Mouse (Mus musculus): ENCODE measurements around the gene Daw1. TPM values are rescaled to one million over a fixed set of nuclear protein-coding genes. Genes with fewer than 3 reads are reported as not detected.

The Daw1 gene
- polyA plus RNA-seq, 1 experiment from 2014 or later: not detected

DNA sequence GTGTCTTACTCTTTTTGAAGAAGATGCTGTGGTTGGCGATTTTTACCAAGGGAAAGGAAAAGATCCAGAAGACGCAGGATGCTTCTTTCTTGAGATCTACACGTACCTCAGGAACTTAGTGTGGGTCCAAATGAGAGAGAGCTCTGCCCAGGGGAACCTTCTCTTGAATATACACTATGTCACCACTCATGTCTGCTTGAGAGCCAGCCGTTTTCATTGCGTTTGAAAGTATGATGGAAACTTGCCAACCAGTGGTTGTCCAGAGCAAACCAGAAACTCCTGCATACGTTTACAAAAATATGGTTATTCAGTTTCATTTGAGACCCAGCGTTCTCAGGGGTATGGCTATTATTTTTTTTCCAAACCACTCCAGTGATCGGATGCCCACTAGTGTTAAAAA lies 18.0 kb upstream of the Daw1 start:
- H3K27ac ChIP-seq: no peak overlapping the region
- ATAC-seq (ENCODE audit: low read depth): no peak
- DNase-seq: no peak
- no peak overlapping the region for H3K9ac ChIP-seq
- H3K4me1 ChIP-seq (replicated peaks): no peaks in the 10 kb centered on the region
- H3K36me3 ChIP-seq: no peaks in the 10 kb centered on the region
- H3K27me3 ChIP-seq: no peaks in the 10 kb centered on the region
- no peak overlapping the region for H3K4me3 ChIP-seq (replicated peaks)
- H3K4me2 ChIP-seq: no peak overlapping the region
- WGBS (ENCODE audit: insufficient replicate concordance): 58% methylated on average over 8 of the region's 8 CpGs
- no peaks in the 10 kb centered on the region for H3K9me3 ChIP-seq (replicated peaks)

DNA sequence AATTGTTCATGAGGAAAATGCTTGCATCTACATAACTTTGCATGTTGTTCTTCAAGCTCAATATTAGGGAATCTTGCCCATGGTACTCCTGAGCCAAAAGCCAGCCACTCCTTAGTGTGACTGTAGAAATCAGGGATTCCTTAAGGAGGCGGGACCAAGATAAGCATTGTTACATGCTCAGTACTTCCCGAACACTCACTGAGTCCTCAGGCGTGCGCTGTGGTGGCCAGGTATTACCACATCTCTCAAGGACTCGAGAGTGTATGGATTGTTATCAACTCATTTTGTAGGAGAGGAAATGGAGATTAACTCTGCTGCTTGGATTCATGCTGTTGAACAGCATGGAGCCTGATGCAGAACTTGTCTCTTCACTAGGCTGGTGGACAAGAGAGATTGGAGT lies 17.5 kb upstream of the Daw1 start:
- H3K4me2 ChIP-seq: no peak overlapping the region
- 59% methylated on average over 5 of the region's 5 CpGs for WGBS (ENCODE audit: insufficient replicate concordance)
- H3K9ac ChIP-seq: no peak overlapping the region
- ATAC-seq (ENCODE audit: low read depth) (no peak), DNase-seq (no peak)
- no peak overlapping the region for H3K4me3 ChIP-seq (replicated peaks)
- H3K27me3 ChIP-seq: no peaks in the 10 kb centered on the region
- H3K36me3 ChIP-seq: no peaks in the 10 kb centered on the region
- no peaks in the 10 kb centered on the region for H3K9me3 ChIP-seq (replicated peaks)
- H3K4me1 ChIP-seq (replicated peaks): no peaks in the 10 kb centered on the region
- H3K27ac ChIP-seq: no peak overlapping the region

DNA sequence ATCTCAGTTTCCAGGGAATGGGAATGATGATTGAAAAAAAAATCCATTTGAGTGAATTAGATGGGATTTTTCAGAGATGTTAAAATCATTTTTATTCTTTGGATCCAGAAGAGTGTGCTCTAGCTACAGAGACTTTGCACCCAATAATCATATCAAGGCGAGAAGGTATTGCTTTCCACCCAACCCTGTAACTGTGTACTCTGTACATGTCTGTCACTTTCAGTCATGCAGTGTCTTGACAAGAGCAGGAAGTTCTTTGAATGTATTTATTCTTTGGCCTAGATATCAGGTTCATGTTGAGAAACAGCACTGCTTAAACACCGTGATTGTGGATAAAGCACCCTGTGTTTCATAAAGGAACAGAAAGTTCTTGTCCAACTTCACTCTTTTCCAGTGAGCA lies 13.0 kb upstream of the Daw1 start:
- no peak for ATAC-seq (ENCODE audit: low read depth)

DNA sequence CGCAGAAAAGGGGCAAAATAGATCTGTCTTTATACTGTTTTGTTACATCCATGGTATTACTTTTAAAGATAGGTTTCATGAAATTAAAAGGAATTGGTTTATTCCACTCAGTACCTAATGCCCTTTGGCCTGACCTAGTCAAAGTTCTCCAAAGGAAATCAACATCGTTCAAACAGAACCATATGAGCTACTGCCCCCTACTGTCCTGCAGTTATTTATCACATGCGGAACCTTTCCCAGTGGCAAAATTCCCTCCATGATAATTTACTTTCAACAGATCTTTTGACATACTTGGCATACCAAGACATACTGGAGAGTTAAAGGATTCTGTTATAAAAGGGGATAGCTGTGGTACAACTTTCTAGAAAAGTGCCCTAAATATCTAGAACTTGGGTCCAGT lies 9.3 kb upstream of the Daw1 start:
- no peak overlapping the region for H3K4me3 ChIP-seq (replicated peaks)
- ATAC-seq (ENCODE audit: low read depth) (no peak), DNase-seq (no peak)
- H3K9ac ChIP-seq: no peak overlapping the region
- H3K9me3 ChIP-seq (replicated peaks): no peaks in the 10 kb centered on the region
- no peak overlapping the region for H3K27ac ChIP-seq
- H3K4me2 ChIP-seq: no peak overlapping the region
- H3K4me1 ChIP-seq (replicated peaks): no peaks in the 10 kb centered on the region
- 56% methylated on average over 3 of the region's 3 CpGs for WGBS (ENCODE audit: insufficient replicate concordance)
- H3K36me3 ChIP-seq: no peaks in the 10 kb centered on the region
- H3K27me3 ChIP-seq: no peaks in the 10 kb centered on the region

More for the DNA sequence above, 13.0 kb upstream of the Daw1 start:
- no peak overlapping the region for H3K4me3 ChIP-seq (replicated peaks)
- no peak overlapping the region for H3K4me2 ChIP-seq
- no peak overlapping the region for H3K9ac ChIP-seq
- no peaks in the 10 kb centered on the region for H3K27me3 ChIP-seq
- H3K36me3 ChIP-seq: no peaks in the 10 kb centered on the region
- no peaks in the 10 kb centered on the region for H3K9me3 ChIP-seq (replicated peaks)
- no peak for DNase-seq
- no peak overlapping the region for H3K27ac ChIP-seq
- no peaks in the 10 kb centered on the region for H3K4me1 ChIP-seq (replicated peaks)
- WGBS (ENCODE audit: insufficient replicate concordance): 61% methylated on average over 2 of the region's 2 CpGs

DNA sequence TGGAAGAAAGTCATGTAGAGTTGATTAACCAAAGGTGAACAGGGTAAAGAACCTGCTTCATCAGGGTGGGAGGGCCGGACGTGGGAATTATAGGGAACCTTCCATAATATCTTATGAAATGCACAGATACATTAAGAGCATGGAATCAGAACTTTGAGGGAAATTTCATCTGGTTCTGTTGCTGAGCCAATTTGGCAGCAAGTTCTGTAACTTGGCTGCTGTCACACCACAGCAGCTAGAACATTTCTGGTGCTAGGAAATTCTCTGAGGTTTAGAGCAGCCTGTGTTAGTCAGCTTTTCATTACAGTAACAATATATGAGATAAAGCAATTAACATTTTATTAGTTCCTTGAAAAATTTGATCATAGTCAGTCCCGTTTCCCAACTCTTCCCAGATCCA lies 6.6 kb upstream of the Daw1 start:
- DNase-seq (no peak), ATAC-seq (ENCODE audit: low read depth) (no peak)
- Histone ChIP-seq H3K9me3 (replicated peaks) (no peaks in the 10 kb centered on the region), H3K4me2 (no peak overlapping the region), H3K27ac (no peak overlapping the region), H3K36me3 (no peaks in the 10 kb centered on the region), H3K27me3 (no peaks in the 10 kb centered on the region), H3K4me1 (replicated peaks) (no peaks in the 10 kb centered on the region), H3K4me3 (replicated peaks) (no peak overlapping the region), H3K9ac (no peak overlapping the region)
- 66% methylated on average over 3 of the region's 3 CpGs for WGBS (ENCODE audit: insufficient replicate concordance)

DNA sequence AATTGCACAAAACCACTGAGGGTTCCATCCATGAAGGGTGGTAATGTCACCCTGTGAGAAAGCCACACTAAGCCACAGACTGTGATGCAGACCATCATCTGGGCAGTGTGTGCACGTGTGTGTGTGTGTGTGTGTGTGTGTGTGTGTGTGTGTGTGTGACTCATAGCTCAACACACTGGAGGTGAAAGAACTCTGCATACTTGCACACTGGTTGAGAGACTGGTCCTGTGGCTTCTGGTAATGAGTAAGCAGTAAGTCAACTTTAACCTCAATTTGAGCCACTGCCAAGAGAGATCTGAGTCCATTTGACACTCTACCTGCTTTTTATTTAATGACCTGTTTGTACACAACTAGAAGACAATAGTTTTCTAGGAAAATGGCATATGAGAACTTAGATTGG lies 2.7 kb upstream of the Daw1 start:
- Histone ChIP-seq H3K4me2 (no peak overlapping the region), H3K9me3 (replicated peaks) (no peaks in the 10 kb centered on the region), H3K4me3 (replicated peaks) (no peak overlapping the region), H3K36me3 (no peaks in the 10 kb centered on the region), H3K4me1 (replicated peaks) (no peaks in the 10 kb centered on the region), H3K27me3 (no peaks in the 10 kb centered on the region), H3K9ac (no peak overlapping the region), H3K27ac (no peak overlapping the region)
- no peak for ATAC-seq (ENCODE audit: low read depth)
- DNase-seq: no peak
- WGBS (ENCODE audit: insufficient replicate concordance): 32% methylated on average over 1 of the region's 1 CpGs

DNA sequence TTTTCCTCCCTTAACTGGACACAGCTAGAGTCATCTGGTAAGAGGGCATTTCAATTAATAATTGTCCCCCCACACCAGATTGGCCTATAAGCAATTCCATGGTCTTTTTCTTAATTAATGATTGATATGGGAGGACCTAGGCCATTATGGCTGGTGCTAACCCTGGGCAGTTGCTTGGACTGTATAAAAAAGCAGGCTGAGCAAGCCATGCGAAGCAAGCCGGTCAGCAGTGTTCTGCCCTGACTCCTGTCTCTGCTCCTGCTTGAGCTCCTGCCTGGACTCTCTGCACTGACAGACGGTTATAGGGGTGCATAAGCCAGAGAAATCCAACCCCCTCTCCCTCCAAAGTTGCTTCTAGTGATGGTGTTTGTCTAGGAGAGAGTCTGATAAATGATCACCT lies 2.1 kb downstream of the Daw1 start:
- H3K4me2 ChIP-seq: no peak overlapping the region
- no peak overlapping the region for H3K9ac ChIP-seq
- ATAC-seq (ENCODE audit: low read depth) (no peak), DNase-seq (no peak)
- no peaks in the 10 kb centered on the region for H3K9me3 ChIP-seq (replicated peaks)
- 62% methylated on average over 3 of the region's 3 CpGs for WGBS (ENCODE audit: insufficient replicate concordance)
- H3K27ac ChIP-seq: no peak overlapping the region
- no peaks in the 10 kb centered on the region for H3K4me1 ChIP-seq (replicated peaks)
- no peaks in the 10 kb centered on the region for H3K27me3 ChIP-seq
- H3K36me3 ChIP-seq: no peaks in the 10 kb centered on the region
- H3K4me3 ChIP-seq (replicated peaks): no peak overlapping the region

DNA sequence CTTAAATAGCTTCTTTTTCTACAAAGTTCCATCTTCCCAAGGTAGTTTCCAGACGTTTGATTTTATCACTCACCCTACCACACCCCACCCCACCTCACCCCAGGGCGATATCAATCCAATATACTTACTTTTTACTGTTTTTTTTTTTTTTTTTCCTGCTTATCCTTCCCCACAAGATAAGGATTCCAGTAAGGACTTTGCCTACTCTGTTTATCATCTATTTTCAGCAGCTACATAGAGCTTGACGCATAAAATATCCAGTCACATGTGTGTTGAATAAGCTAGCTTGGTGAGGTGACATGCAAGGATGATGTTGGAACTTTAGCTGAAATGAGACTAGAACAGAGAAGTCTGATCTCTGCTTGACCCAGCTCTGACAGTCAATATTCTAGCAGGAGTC lies 4.5 kb downstream of the Daw1 start:
- no peaks in the 10 kb centered on the region for H3K27me3 ChIP-seq
- no peaks in the 10 kb centered on the region for H3K4me1 ChIP-seq (replicated peaks)
- H3K4me3 ChIP-seq (replicated peaks): no peak overlapping the region
- H3K36me3 ChIP-seq: no peaks in the 10 kb centered on the region
- DNase-seq (no peak), ATAC-seq (ENCODE audit: low read depth) (no peak)
- 46% methylated on average over 3 of the region's 3 CpGs for WGBS (ENCODE audit: insufficient replicate concordance)
- H3K27ac ChIP-seq: no peak overlapping the region
- no peak overlapping the region for H3K4me2 ChIP-seq
- no peaks in the 10 kb centered on the region for H3K9me3 ChIP-seq (replicated peaks)
- H3K9ac ChIP-seq: no peak overlapping the region

DNA sequence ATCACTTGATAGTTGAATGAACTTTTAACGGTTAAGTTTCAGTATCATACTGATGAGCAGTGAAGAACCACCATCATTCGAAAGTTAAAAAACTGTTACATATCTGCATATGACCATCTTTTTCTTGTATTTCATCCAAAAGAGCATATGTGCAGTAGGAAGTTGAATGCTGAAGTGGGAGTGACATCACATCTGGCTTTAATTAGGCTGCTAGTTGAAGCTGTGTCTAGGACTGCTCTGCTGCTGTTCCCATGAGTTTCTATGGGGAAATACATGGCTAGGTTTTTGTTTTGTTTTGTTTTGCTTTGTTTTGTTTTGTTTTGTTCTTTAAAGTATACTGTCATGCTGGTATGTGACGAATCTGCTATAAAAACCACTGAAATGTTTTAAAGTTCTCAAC lies 9.6 kb downstream of the Daw1 start:
- ATAC-seq (ENCODE audit: low read depth): no peak
- no peak for DNase-seq
- no peaks in the 10 kb centered on the region for H3K36me3 ChIP-seq
- H3K9ac ChIP-seq: no peak overlapping the region
- no peak overlapping the region for H3K27ac ChIP-seq
- H3K4me3 ChIP-seq (replicated peaks): no peak overlapping the region
- no peaks in the 10 kb centered on the region for H3K9me3 ChIP-seq (replicated peaks)
- WGBS (ENCODE audit: insufficient replicate concordance): 58% methylated on average over 3 of the region's 3 CpGs
- no peaks in the 10 kb centered on the region for H3K27me3 ChIP-seq
- no peak overlapping the region for H3K4me2 ChIP-seq
- no peaks in the 10 kb centered on the region for H3K4me1 ChIP-seq (replicated peaks)

DNA sequence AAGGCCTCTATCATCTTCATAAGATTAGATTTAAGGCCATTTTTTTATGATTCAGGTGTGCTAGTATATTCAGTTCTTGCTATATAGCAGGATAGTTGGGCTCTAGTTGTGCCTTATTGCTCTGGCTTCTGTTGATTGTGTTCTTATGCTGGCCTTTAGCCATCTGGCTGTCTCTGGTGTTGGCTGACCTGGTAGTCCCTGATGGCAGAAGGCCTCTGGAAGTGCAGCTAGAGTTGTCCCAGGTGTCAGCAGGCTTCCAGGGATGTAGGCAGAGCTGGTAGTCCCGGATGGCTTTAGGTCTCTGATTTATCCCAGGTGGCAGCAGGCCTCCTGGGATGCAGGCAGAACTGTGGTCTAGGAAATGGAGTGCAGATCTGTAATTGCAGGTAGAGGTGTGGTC lies 16.4 kb downstream of the Daw1 start:
- no peak overlapping the region for H3K9ac ChIP-seq
- no peak overlapping the region for H3K27ac ChIP-seq
- H3K4me3 ChIP-seq (replicated peaks): no peak overlapping the region
- no peaks in the 10 kb centered on the region for H3K9me3 ChIP-seq (replicated peaks)
- DNase-seq: no peak
- H3K27me3 ChIP-seq: no peaks in the 10 kb centered on the region
- H3K4me2 ChIP-seq: no peak overlapping the region
- H3K36me3 ChIP-seq: no peaks in the 10 kb centered on the region
- no peaks in the 10 kb centered on the region for H3K4me1 ChIP-seq (replicated peaks)
- no peak for ATAC-seq (ENCODE audit: low read depth)
- WGBS (ENCODE audit: insufficient replicate concordance): 56% methylated on average over 1 of the region's 1 CpGs

DNA sequence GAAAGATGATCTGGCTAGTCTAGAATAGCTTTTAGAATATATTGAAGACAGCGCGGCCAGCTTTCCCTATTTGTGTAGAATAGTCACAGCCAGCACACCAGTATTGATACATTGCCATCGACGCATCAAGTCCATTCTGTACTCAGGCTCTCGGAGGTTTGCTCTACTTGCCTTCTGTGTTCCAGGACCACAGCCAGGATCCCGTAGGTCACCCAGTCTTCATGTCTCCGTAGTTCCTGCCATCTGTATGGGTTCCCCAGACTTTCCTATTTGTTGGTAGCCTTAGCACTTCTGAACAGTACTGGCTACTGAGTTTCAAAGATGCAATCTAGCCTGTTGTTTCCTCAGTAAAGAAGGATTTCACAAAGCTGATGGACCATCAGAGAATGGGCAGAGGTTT lies 20.0 kb downstream of the Daw1 start:
- Histone ChIP-seq H3K4me3 (replicated peaks) (no peak overlapping the region), H3K27me3 (no peaks in the 10 kb centered on the region)
- WGBS (ENCODE audit: insufficient replicate concordance): 73% methylated on average over 7 of the region's 7 CpGs

DNA sequence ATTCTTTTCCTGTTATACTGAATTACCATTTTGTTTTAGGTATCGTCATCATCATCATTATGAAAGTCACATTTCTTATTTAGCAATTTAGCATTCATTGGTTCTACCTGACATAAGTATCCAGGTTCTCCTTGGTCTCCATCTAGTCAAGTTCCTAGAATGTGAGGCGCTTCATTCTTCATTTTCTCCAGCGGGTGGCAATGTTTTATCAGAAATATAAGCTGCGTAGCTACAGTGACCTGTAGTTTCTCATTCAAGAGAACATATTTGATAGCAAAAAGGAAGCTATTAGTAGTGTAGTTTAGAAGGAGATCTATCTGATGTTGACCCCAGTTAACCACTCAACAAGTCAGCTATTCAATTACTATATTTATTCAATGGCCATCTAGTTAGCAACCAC lies 21.9 kb downstream of the Daw1 start:
- no peak for DNase-seq
- Histone ChIP-seq H3K4me1 (replicated peaks) (no peaks in the 10 kb centered on the region), H3K4me3 (replicated peaks) (no peak overlapping the region), H3K9ac (no peak overlapping the region), H3K9me3 (replicated peaks) (no peaks in the 10 kb centered on the region), H3K27ac (no peak overlapping the region), H3K27me3 (no peaks in the 10 kb centered on the region), H3K36me3 (no peaks in the 10 kb centered on the region), H3K4me2 (no peak overlapping the region)
- ATAC-seq (ENCODE audit: low read depth): no peak
- WGBS (ENCODE audit: insufficient replicate concordance): 53% methylated on average over 4 of the region's 4 CpGs

More for the DNA sequence above, 20.0 kb downstream of the Daw1 start:
- Histone ChIP-seq H3K4me1 (replicated peaks) (no peaks in the 10 kb centered on the region), H3K9ac (no peak overlapping the region), H3K27ac (no peak overlapping the region), H3K9me3 (replicated peaks) (no peaks in the 10 kb centered on the region), H3K4me2 (no peak overlapping the region), H3K36me3 (no peaks in the 10 kb centered on the region)
- DNase-seq (no peak), ATAC-seq (ENCODE audit: low read depth) (no peak)

DNA sequence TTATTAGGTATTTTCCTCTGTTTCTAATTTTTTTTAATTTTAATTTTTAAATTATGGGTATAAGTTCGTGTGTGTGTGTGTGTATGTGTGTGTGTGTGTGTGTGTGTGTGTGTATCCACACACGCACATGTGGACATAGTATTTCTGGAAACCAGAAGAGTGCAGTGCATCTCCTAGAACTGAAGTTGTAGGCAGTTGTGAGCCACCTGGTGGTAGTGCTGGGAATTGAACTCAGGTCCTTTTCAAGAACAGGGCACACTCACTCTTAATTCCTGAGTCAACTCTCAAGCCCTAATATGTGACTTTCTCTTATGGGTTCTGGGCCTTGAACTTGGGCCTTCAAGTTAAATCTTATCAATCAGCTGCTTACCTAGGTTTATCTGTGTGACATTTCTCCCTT lies 27.6 kb downstream of the Daw1 start:
- no peak overlapping the region for H3K4me2 ChIP-seq
- 16% methylated on average over 2 of the region's 2 CpGs for WGBS (ENCODE audit: insufficient replicate concordance)
- H3K4me1 ChIP-seq (replicated peaks): no peaks in the 10 kb centered on the region
- H3K36me3 ChIP-seq: no peaks in the 10 kb centered on the region
- no peak for DNase-seq
- no peak overlapping the region for H3K4me3 ChIP-seq (replicated peaks)
- ATAC-seq (ENCODE audit: low read depth): no peak
- H3K27ac ChIP-seq: no peak overlapping the region
- H3K9me3 ChIP-seq (replicated peaks): no peaks in the 10 kb centered on the region
- H3K9ac ChIP-seq: no peak overlapping the region
- H3K27me3 ChIP-seq: no peaks in the 10 kb centered on the region

Measured in liver, embryonic 13.5 days (tissue).